Mouse (Mus musculus): Measurements from ENCODE around the gene Ntf5.
A peak's percentile ranks its signal among the peaks of the same experiment; 100 is the strongest.

Ntf5 gene

GRCm38 (mm10) chr7:45463987-45464778 is 50.7 kb downstream of the Ntf5 start:
- DNase-seq: no peak

DNA sequence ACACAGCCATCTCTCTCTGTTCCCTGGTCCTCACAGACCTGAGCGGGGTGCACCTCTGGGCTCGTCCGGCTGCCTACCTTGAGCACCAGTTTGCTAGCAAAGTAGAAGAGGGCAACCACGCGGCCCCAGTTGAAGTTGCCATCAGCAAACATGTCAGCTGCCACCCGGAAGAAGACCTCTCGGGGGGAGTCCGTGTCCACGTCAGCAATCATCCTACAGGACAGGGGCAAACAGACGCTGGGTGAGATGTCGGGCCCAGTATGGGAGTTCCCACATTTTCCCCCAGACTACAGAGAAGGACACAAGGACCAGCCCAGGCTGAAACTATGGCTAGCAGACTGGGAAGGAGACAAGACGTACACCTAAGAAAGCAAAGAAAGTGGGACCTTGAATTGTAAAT is 51.6 kb downstream of the Ntf5 start:
- DNase-seq: no peak

- no peak for DNase-seq
Observed at GRCm38 (mm10) chr7:45465549-45465948, 52.1 kb downstream of the Ntf5 start.

DNA sequence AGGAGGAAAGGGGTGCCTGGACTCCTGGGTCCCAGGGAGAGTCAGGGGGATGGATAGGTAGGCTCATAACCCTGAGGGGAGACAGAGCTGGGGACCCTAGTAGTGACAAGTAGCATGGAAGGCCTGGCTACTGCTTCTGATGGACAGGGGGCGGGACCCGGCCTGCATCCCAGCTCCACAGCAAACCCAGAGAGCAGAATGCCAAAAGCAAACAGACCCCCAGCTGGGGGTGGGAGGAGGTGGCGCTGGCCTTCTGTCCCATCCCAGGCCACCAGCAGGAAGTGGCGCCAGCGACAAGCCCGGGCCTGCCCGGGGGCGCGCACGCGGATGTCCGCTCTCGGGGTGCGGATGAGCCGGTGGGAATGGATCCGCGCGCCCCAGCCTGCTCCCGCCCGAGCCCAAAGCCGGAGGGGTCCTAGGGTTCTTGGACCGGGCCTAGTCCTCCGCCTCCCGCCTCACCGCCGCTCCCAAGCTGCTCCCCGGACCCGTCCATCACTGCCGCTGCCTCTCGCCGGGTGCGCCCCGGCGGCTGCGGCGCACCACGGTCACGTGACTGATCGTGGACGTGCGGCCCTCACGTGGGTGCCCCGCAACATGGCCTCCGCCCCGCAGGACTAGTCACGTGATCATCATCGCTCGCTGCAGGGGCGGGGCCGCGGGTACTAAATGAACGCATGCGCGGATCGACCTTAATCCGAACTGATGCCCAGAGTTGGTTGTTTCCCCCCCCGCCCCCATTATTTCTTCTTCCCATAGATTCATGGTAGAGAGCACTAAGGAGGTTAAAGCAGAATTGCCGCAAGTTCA is 53.0 kb downstream of the Ntf5 start, which contains the start of gene Bax:
Bax (minus strand) TSS at position 616 of the 807 bp plus-strand sequence.
- peak; percentile 96 for DNase-seq

Measured in liver (tissue).